Mouse (Mus musculus) kidney, adult 11 months (tissue): ENCODE data around the gene Ikzf1.

Source experiments
- DNase-seq: peaks from one replicate; pipeline ENCODE4 v3.0.0; 2022

The Ikzf1 gene

GRCm38 (mm10) chr11:11684930-11685852, at the start of gene Ikzf1:
TSS of gene Ikzf1 (plus strand) at chr11:11685003.
- DNase-seq: no peak

GRCm38 (mm10) chr11:11644303-11644702, 40.5 kb upstream of the Ikzf1 start:
- DNase-seq: no peak

GRCm38 (mm10) chr11:11656388-11656787, 28.4 kb upstream of the Ikzf1 start:
- DNase-seq: no peak

GRCm38 (mm10) chr11:11656995-11657530, 27.7 kb upstream of the Ikzf1 start:
- no peak for DNase-seq

- DNase-seq: no peak
These were observed 27.2 kb upstream of the Ikzf1 start for GRCm38 (mm10) chr11:11657634-11658033.

GRCm38 (mm10) chr11:11658834-11659233, 26.0 kb upstream of the Ikzf1 start:
- no peak for DNase-seq

GRCm38 (mm10) chr11:11660651-11661050, 24.2 kb upstream of the Ikzf1 start:
- no peak for DNase-seq

GRCm38 (mm10) chr11:11667254-11667921, 17.4 kb upstream of the Ikzf1 start:
- no peak for DNase-seq

- no peak for DNase-seq
These were observed 16.9 kb upstream of the Ikzf1 start for GRCm38 (mm10) chr11:11667922-11668290.

- DNase-seq: no peak
These were observed 11.8 kb upstream of the Ikzf1 start for GRCm38 (mm10) chr11:11672974-11673373.

GRCm38 (mm10) chr11:11675063-11675462, 9.7 kb upstream of the Ikzf1 start:
- no peak for DNase-seq

GRCm38 (mm10) chr11:11676068-11676741, 8.6 kb upstream of the Ikzf1 start:
- DNase-seq: no peak

GRCm38 (mm10) chr11:11677165-11677564, 7.6 kb upstream of the Ikzf1 start:
- no peak for DNase-seq

GRCm38 (mm10) chr11:11678972-11679371, 5.8 kb upstream of the Ikzf1 start:
- no peak for DNase-seq

GRCm38 (mm10) chr11:11684056-11684929, 510 bp upstream of the Ikzf1 start:
- DNase-seq: no peak

GRCm38 (mm10) chr11:11685853-11686395, 1.1 kb downstream of the Ikzf1 start:
- no peak for DNase-seq

- no peak for DNase-seq
These were observed 1.8 kb downstream of the Ikzf1 start for GRCm38 (mm10) chr11:11686569-11687051.

- DNase-seq: no peak
These were observed 2.9 kb downstream of the Ikzf1 start for GRCm38 (mm10) chr11:11687551-11688185.

GRCm38 (mm10) chr11:11688766-11689330, 4.0 kb downstream of the Ikzf1 start:
- no peak for DNase-seq

GRCm38 (mm10) chr11:11689701-11690058, 4.9 kb downstream of the Ikzf1 start:
- DNase-seq: no peak
